Mouse (Mus musculus) heart, embryonic 13.5 days (tissue): Measurements from ENCODE around the gene Cdk5. TPM values are rescaled to one million over a fixed set of nuclear protein-coding genes. Genes with fewer than 3 reads are reported as not detected.
"Not testable (repeated sequence)": the region's sequence is repeated elsewhere in the genome, so short reads cannot be mapped to it uniquely, and the experiment has no call there.

Experiments used
- ATAC-seq: fragments of 200-750 bp; cut with Nextera tagmentation; 2 replicates; pipeline ENCODE4 v1.8.0; 2017; ENCODE audit warnings: moderate TSS enrichment; ENCODE audit not compliant: insufficient number of reproducible peaks, low FRiP score, low TSS enrichment; ENCODE audit errors: extremely low read depth
- H3K27ac ChIP-seq: fragments of 300-500 bp; sonication (generic); replicated peaks from 2 replicates; pipeline ENCODE4 v1.5.1; 2015; ENCODE audit warnings: moderate library complexity, mild to moderate bottlenecking, inconsistent platforms
- H3K27me3 ChIP-seq: fragments of 300-500 bp; sonication (generic); replicated peaks from 2 replicates; pipeline ENCODE4 v1.6.1; 2015; ENCODE audit warnings: mild to moderate bottlenecking, inconsistent platforms
- H3K36me3 ChIP-seq: fragments of 300-500 bp; sonication (generic); 2 replicates; pipeline ENCODE4 v1.6.1; 2015; ENCODE audit warnings: mild to moderate bottlenecking, inconsistent platforms
- H3K4me1 ChIP-seq: fragments of 300-500 bp; sonication (generic); 2 replicates; pipeline ENCODE4 v1.6.1; 2015; ENCODE audit warnings: inconsistent platforms
- H3K4me2 ChIP-seq: fragments of 300-500 bp; sonication (generic); 2 replicates; pipeline ENCODE4 v1.6.1; 2015; ENCODE audit warnings: inconsistent platforms, mild to moderate bottlenecking, moderate library complexity
- H3K4me3 ChIP-seq: fragments of 300-500 bp; sonication (generic); 2 replicates; pipeline ENCODE4 v1.5.1; 2015; ENCODE audit warnings: moderate library complexity, mild to moderate bottlenecking, inconsistent platforms
- H3K9ac ChIP-seq: fragments of 300-500 bp; sonication (generic); 2 replicates; pipeline ENCODE4 v1.6.1; 2015; ENCODE audit warnings: inconsistent platforms, mild to moderate bottlenecking, moderate library complexity
- H3K9me3 ChIP-seq: fragments of 300-500 bp; sonication (generic); 2 replicates; pipeline ENCODE4 v1.6.1; 2016; ENCODE audit warnings: inconsistent platforms
- WGBS: fragments of 180-500 bp; shearing (Covaris S2); methylation state at CpG from one replicate; pipeline ENCODE4 v1.1.7; 2015; ENCODE audit warnings: mixed read lengths; 5-methylcytosine and 5-hydroxymethylcytosine counted together
- polyA plus RNA-seq: library from polyadenylated mRNA; unstranded; fragments of >200 nt; fragmentation: Nextera tagmentation; extraction: Ambion mirVana; gene quantifications from 2 replicates; pipeline ENCODE4 v1.2.1, GENCODE M21; 2015

The Cdk5 gene
- polyA plus RNA-seq, 1 experiment from 2014 or later, result 25.8 TPM

DNA sequence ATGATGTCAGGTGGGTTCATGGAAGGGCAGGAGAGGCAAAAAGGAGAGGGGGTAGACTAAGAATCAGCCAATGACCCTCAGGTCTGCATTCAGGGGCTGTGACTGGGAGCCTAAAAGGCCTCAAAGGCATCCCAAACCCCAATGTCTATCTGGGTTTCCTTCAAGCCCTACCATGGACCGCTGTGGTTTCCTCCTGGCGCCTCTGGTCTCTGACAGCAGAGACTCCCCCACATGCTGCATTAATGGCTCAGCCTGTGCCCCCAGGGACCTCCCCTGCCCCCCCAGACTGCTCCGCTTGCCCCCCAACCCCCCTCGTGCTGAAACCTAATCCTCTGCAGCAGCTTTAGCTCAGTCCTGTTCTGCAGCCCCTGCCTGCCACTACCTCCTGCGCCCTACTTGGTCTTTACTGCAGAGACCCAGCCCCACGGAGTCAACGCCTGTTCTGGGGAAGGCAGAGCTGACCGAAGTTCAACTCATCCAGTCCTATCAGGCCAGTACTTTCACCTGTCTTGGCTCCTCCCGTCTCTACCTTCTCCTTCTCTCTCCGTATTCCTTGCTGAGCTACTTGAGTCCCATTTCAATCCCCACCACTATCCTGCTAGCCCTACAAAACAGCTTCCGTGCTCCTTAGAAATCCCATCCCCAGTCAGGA lies 10.2 kb downstream of the Cdk5 start, which contains the start of gene Asic3:
Asic3 (plus strand) TSS at position 351 of the 652 bp plus-strand sequence.
- Histone ChIP-seq H3K36me3 (peaks cover 18% of the 10 kb centered on the region), H3K4me1 (peaks cover 11% of the 10 kb centered on the region), H3K4me3 (no peak within 1 kb of the TSS), H3K4me2 (no peak within 1 kb of the TSS), H3K27me3 (peaks cover 18% of the 10 kb centered on the region), H3K9ac (no peak within 1 kb of the TSS), H3K9me3 (no peaks in the 10 kb centered on the region), H3K27ac (no peak within 1 kb of the TSS)
- WGBS, result 36% methylated on average over 11 of the region's 11 CpGs
- no peak for ATAC-seq

GRCm38 (mm10) chr5:24412063-24412462 lies 11.3 kb downstream of the Cdk5 start:
- Histone ChIP-seq H3K4me1 (peaks cover 11% of the 10 kb centered on the region), H3K27ac (no peak overlapping the region), H3K4me3 (no peak overlapping the region), H3K9ac (no peak overlapping the region), H3K9me3 (no peaks in the 10 kb centered on the region), H3K36me3 (peaks cover 29% of the 10 kb centered on the region), H3K27me3 (peaks cover 18% of the 10 kb centered on the region), H3K4me2 (no peak overlapping the region)
- no peak for ATAC-seq
- 70% methylated on average over 2 of the region's 2 CpGs for WGBS

DNA sequence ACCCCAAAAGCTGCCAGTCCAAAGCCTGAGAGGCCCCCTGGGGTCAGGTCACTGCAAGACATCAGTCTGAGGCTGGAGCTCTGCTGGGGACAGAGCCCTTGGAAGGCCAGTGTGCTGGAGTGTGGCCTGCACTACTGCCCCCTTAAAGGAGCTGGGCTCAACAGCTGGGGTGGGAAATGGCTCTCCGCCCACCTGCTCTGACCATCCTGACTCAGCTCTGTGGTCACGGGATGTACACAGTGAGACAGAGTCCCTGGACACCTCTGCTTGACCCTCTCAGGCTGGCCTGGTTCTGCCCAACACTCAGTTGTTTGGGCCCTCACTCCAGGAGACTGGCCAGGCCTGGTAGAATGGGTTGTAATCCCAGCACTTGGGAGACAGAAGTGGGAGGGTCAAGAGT lies 13.9 kb downstream of the Cdk5 start:
- no peak overlapping the region for H3K9ac ChIP-seq
- WGBS, result 89% methylated on average over 2 of the region's 2 CpGs
- H3K27ac ChIP-seq, result no peak overlapping the region
- ATAC-seq, result no peak
- H3K27me3 ChIP-seq, result peaks cover 9% of the 10 kb centered on the region
- H3K4me1 ChIP-seq, result peaks cover 4% of the 10 kb centered on the region; the same call in 1 of the 2 replicates
- peaks cover 53% of the 10 kb centered on the region for H3K36me3 ChIP-seq
- no peak overlapping the region for H3K4me3 ChIP-seq
- H3K9me3 ChIP-seq, result no peaks in the 10 kb centered on the region
- H3K4me2 ChIP-seq, result no peak overlapping the region

DNA sequence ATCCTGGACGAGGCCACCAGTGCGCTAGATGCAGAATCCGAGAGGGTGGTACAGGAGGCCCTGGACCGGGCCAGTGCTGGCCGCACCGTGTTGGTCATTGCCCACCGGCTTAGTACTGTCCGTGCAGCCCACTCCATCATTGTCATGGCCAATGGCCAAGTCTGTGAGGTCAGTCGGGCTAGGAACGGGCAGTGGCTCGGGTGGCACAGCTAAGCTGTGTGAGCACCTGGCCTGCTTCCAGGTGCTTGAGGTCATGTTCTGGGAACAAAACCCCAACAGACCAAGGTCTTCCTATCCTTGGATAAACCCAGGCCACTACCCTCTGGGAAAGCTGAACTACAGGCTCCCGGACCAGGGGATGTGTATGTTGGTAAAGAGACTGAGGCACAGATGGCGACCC lies 14.7 kb downstream of the Cdk5 start:
- peaks cover 2% of the 10 kb centered on the region for H3K27me3 ChIP-seq
- no peaks in the 10 kb centered on the region for H3K9me3 ChIP-seq
- H3K9ac ChIP-seq, result no peak overlapping the region
- no peak overlapping the region for H3K4me3 ChIP-seq
- no peak overlapping the region for H3K4me2 ChIP-seq
- H3K4me1 ChIP-seq, result peaks cover 4% of the 10 kb centered on the region; the same call in 1 of the 2 replicates
- no peak for ATAC-seq
- WGBS, result 83% methylated on average over 13 of the region's 13 CpGs
- peaks cover 62% of the 10 kb centered on the region for H3K36me3 ChIP-seq
- no peak overlapping the region for H3K27ac ChIP-seq

GRCm38 (mm10) chr5:24405389-24405876 lies 17.9 kb downstream of the Cdk5 start:
- WGBS, result 53% methylated on average over 3 of the region's 3 CpGs
- Histone ChIP-seq H3K27ac (no peak overlapping the region), H3K4me3 (no peak overlapping the region), H3K9ac (no peak overlapping the region), H3K9me3 (no peaks in the 10 kb centered on the region), H3K36me3 (peaks cover 92% of the 10 kb centered on the region), H3K27me3 (no peaks in the 10 kb centered on the region), H3K4me1 (no peaks in the 10 kb centered on the region), H3K4me2 (no peak overlapping the region)
- no peak for ATAC-seq

DNA sequence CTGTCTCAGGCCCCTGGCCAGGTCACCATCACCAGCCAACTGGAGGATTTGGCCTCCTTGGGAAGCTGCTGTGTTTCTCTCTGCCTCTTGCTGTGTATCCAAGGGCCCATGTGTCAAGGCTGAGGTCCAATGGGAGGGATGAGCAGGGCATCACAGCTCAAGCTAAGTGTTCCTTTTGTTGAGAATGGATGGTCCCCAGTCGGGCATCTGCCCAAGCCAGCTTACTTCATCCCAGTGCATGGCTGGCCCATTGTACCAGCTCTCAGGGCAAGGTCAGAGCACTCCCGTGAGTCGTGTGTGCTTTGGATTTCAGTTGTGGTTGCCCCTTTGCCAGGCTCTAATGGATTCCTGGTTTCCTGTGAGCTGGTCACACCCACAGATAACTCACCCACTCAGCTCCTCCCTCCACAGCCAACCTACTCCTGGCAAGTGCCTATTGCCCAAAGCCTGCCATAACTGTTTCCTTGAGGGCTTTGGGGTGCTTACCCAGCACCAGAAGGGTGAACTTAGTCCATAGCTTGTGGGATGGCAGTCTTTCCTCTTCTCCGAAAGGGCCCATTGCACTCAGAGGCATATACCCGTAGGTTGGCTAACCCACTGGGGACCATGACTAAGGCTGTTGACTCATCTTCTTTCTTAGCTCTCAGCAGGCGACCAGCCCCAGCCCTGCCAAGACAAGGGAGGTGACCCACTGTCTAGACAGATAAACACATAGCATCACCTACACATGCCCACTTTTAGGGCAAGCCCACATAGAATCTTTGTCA lies 18.6 kb downstream of the Cdk5 start:
- H3K9me3 ChIP-seq, result no peaks in the 10 kb centered on the region

DNA sequence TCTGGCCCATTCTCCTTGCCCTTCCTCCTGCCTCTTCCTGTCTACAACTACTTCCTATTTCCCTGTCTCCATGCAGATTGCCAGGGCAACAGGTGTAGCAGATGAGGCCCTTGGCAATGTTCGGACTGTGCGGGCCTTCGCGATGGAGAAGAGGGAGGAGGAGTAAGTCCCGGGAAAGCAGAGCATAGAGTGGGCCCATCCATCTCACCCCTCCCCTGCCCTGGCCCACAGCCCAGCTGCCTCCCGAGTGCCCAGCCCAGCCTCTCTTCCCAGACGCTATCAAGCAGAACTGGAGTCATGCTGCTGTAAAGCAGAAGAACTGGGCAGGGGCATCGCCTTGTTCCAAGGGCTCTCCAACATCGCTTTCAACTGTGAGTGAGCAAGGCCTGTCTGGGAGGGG lies 21.4 kb downstream of the Cdk5 start:
- no peak for ATAC-seq
- H3K4me1 ChIP-seq, result no peaks in the 10 kb centered on the region

More for the DNA sequence above, 18.6 kb downstream of the Cdk5 start:
- Histone ChIP-seq H3K36me3 (peaks cover 96% of the 10 kb centered on the region), H3K27me3 (no peaks in the 10 kb centered on the region), H3K4me1 (no peaks in the 10 kb centered on the region), H3K9ac (no peak overlapping the region), H3K27ac (no peak overlapping the region), H3K4me2 (no peak overlapping the region), H3K4me3 (no peak overlapping the region)
- 77% methylated on average over 6 of the region's 6 CpGs for WGBS
- ATAC-seq, result no peak

DNA sequence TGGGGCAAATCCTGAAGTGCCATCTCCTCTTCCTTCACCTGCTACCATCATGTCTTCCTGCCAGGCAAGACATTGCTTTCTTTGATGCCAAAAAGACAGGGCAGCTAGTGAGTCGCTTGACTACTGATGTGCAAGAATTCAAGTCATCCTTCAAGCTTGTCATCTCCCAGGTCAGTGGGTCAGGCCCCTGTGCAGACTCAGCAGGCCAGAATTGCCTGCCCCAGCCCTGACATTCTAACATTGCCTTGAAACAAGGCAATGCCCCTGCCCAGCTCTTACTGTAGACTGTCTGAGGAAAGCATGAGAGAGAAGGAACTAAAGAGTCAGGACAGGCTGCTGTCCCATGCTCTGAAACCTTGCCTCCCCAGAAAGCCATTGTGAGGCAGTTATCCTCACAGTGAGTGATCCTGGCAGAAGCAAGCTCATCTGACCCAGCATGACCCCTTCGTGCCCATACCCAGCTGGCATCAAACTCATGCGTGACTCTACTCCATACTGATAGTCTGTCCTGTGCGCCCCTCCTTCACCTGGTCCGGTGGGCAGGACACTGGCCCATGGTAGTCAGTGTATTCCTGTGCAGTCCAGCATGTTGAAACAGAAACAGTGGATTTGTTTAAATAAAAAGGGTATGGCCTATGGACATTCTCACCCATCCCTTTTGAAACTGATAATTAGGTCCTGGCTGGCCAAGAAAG lies 22.3 kb downstream of the Cdk5 start:
- Histone ChIP-seq H3K36me3 (peaks cover 68% of the 10 kb centered on the region), H3K9ac (no peak overlapping the region), H3K4me1 (no peaks in the 10 kb centered on the region), H3K4me3 (no peak overlapping the region), H3K9me3 (no peaks in the 10 kb centered on the region), H3K27ac (no peak overlapping the region), H3K4me2 (no peak overlapping the region), H3K27me3 (no peaks in the 10 kb centered on the region)
- no peak for ATAC-seq
- WGBS, result 85% methylated on average over 5 of the region's 5 CpGs

More for the DNA sequence above, 21.4 kb downstream of the Cdk5 start:
- H3K36me3 ChIP-seq, result peaks cover 72% of the 10 kb centered on the region
- no peak overlapping the region for H3K4me2 ChIP-seq
- WGBS, result 65% methylated on average over 9 of the region's 9 CpGs
- no peaks in the 10 kb centered on the region for H3K9me3 ChIP-seq
- no peak overlapping the region for H3K9ac ChIP-seq
- no peaks in the 10 kb centered on the region for H3K27me3 ChIP-seq
- H3K4me3 ChIP-seq, result no peak overlapping the region
- no peak overlapping the region for H3K27ac ChIP-seq

GRCm38 (mm10) chr5:24400362-24400761 lies 23.0 kb downstream of the Cdk5 start:
- Histone ChIP-seq H3K27ac (no peak overlapping the region), H3K4me2 (no peak overlapping the region), H3K27me3 (no peaks in the 10 kb centered on the region), H3K9me3 (no peaks in the 10 kb centered on the region), H3K9ac (no peak overlapping the region), H3K36me3 (peaks cover 64% of the 10 kb centered on the region), H3K4me3 (no peak overlapping the region), H3K4me1 (0 out of 2 replicates have a peak, but pooled peaks cover under 1% of the 10 kb centered on the region)
- ATAC-seq, result no peak
- WGBS, result 90% methylated on average over 11 of the region's 11 CpGs

DNA sequence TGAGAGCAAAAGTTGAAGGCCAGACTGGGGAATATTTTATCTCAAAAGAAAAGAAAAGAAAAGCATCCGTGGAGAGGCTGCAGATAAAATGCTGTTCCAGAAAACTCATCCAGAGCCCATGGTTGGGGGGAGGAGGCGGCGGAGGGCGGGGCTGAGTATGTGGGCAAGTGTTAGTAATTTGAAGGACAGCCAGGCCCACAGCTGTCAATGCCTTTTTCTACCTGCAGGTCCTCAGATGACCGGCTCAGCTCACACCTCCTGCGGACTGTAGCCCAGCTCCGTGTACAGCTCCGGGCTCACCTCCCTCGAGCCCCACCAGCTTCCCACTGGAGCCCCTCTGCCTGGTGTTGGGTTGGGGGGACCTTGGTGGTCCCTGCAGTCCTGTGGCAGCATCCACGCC lies 23.6 kb downstream of the Cdk5 start:
- no peak overlapping the region for H3K4me2 ChIP-seq
- WGBS, result 67% methylated on average over 10 of the region's 10 CpGs
- H3K4me1 ChIP-seq, result peaks cover 7% of the 10 kb centered on the region
- no peak overlapping the region for H3K27ac ChIP-seq
- peaks cover 58% of the 10 kb centered on the region for H3K36me3 ChIP-seq
- H3K9me3 ChIP-seq, result no peaks in the 10 kb centered on the region
- no peaks in the 10 kb centered on the region for H3K27me3 ChIP-seq
- no peak overlapping the region for H3K9ac ChIP-seq
- no peak for ATAC-seq
- no peak overlapping the region for H3K4me3 ChIP-seq

- H3K4me3 ChIP-seq, H3K27ac ChIP-seq, H3K9ac ChIP-seq, ATAC-seq, H3K4me2 ChIP-seq, H3K9me3 ChIP-seq, H3K27me3 ChIP-seq: not testable (repeated sequence)
- 89% methylated on average over 6 of the region's 6 CpGs for WGBS
- H3K4me1 ChIP-seq, result peaks cover 23% of the 10 kb centered on the region
- H3K36me3 ChIP-seq, result peaks cover 25% of the 10 kb centered on the region
Observed at GRCm38 (mm10) chr5:24396254-24396653, 27.1 kb downstream of the Cdk5 start.
